Mouse (Mus musculus) liver, embryonic 13.5 days (tissue): Measurements from ENCODE around the gene B4galnt4. TPM values are rescaled to one million over a fixed set of nuclear protein-coding genes. Genes with fewer than 3 reads are reported as not detected.

Experiments
- ATAC-seq: fragments of 200-750 bp; cut with Nextera tagmentation; 2 replicates; pipeline ENCODE4 v1.8.0; 2017; ENCODE audit warnings: low read depth, mild to moderate bottlenecking, moderate number of reproducible peaks, moderate library complexity
- DNase-seq: peaks from one replicate; pipeline ENCODE4 v3.0.0; 2022
- H3K27ac ChIP-seq: fragments of 300-500 bp; sonication (generic); 2 replicates; pipeline ENCODE4 v1.5.1; 2015; ENCODE audit warnings: moderate library complexity, mild to moderate bottlenecking, inconsistent platforms
- H3K27me3 ChIP-seq: fragments of 300-500 bp; sonication (generic); 2 replicates; pipeline ENCODE4 v1.6.1; 2015; ENCODE audit warnings: mild to moderate bottlenecking, inconsistent platforms
- H3K36me3 ChIP-seq: fragments of 300-500 bp; sonication (generic); 2 replicates; pipeline ENCODE4 v1.6.1; 2015; ENCODE audit warnings: mild to moderate bottlenecking, inconsistent platforms
- H3K4me1 ChIP-seq: fragments of 300-500 bp; sonication (generic); replicated peaks from 2 replicates; pipeline ENCODE4 v1.6.1; 2015; ENCODE audit warnings: inconsistent platforms
- H3K4me2 ChIP-seq: fragments of 300-500 bp; sonication (generic); 2 replicates; pipeline ENCODE4 v1.6.1; 2015; ENCODE audit warnings: inconsistent platforms, mild to moderate bottlenecking, moderate library complexity
- H3K4me3 ChIP-seq: fragments of 300-500 bp; sonication (generic); replicated peaks from 2 replicates; pipeline ENCODE4 v1.5.1; 2015; ENCODE audit warnings: mild to moderate bottlenecking, inconsistent platforms
- H3K9ac ChIP-seq: fragments of 300-500 bp; sonication (generic); 2 replicates; pipeline ENCODE4 v1.6.1; 2015; ENCODE audit warnings: mild to moderate bottlenecking, inconsistent platforms
- H3K9me3 ChIP-seq: fragments of 300-500 bp; sonication (generic); replicated peaks from 2 replicates; pipeline ENCODE4 v1.6.1; 2016; ENCODE audit warnings: inconsistent platforms
- WGBS: fragments of 180-500 bp; shearing (Covaris S2); methylation state at CpG from one replicate; pipeline ENCODE4 v1.1.7; 2015; ENCODE audit not compliant: insufficient replicate concordance; 5-methylcytosine and 5-hydroxymethylcytosine counted together
- polyA plus RNA-seq: library from polyadenylated mRNA; unstranded; fragments of >200 nt; fragmentation: Nextera tagmentation; extraction: Ambion mirVana; gene quantifications from 2 replicates; pipeline ENCODE4 v1.2.1, GENCODE M21; 2015

Gene B4galnt4
- polyA plus RNA-seq, 1 experiment from 2014 or later, result 0.81 TPM

DNA sequence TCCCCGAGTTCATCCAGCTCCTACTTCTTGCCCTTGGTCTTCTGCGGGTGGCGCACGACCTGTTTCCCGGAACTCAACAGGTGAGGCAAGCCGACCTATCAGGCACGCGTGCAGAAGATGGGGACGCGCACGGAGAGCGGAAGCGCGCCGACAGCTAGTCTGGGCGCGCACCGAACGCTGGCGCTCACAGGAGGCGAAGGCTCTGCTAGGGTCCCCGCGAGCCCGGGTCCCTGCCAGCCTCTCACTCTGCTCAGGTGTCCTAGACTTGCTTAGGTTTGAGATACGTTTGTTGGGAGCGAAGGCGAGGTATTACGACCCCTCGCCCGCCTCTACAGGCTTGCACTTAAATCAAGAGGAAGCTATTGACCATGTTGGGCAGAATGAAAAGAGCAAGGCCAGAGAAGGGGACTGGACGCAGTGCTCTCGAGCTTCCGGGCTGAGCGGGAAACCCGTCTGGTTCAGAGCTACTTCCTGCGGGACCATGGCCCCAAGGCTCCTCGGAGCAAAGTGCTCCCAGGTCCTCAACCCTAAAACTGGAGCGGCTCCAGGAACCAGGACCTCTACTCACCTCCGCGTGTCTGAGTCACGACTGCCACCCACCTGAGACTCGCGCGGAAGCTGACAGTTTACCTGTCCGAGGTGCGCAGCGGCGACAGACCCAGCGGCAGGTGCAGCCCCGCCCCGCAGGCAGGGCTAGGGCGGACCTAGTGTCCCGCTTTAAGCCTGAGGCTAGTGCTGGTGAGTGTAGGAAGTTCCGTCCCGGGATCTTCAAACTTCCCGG, 39.2 kb downstream of the B4galnt4 start, which contains the start of gene Sigirr:
Gene Sigirr (minus strand): TSS at position 662 of the 781 bp plus-strand sequence.
- Histone ChIP-seq H3K36me3 (no peaks in the 10 kb centered on the region), H3K4me2 (peak within 1 kb of the TSS; percentile 83), H3K27ac (no peak within 1 kb of the TSS), H3K9me3 (no peaks in the 10 kb centered on the region), H3K4me1 (peaks cover 61% of the 10 kb centered on the region), H3K27me3 (peaks cover 32% of the 10 kb centered on the region), H3K4me3 (peak within 1 kb of the TSS; percentile 57), H3K9ac (peak within 1 kb of the TSS; percentile 60)
- DNase-seq (no peak), ATAC-seq (no peak)
- 2% methylated on average over 56 of the region's 56 CpGs for WGBS

DNA sequence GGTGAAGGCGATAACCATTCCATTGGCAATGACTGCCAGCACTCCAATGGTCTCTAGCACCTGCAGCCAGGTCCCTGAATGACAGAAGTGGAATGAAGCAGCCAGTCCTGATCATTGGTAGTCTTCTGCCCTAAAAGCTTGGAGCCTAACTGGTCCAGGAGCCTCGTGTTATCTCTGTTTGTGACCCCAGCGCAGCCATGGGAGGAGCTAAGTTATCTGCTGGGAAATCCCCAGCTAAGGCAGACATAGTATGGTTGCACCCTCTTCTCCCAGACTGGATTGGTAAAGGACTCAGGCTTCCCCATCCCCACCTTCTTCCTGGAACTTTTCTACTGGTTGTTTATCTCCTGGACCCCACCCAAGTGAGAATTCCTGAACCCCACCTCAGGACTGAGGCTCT, 42.3 kb downstream of the B4galnt4 start:
- WGBS, result 40% methylated on average over 3 of the region's 3 CpGs
- Histone ChIP-seq H3K4me3 (no peak overlapping the region), H3K4me2 (peak overlapping the region; percentile 23), H3K27ac (peak overlapping the region; percentile 14; the same call in 1 of the 2 replicates), H3K9me3 (no peaks in the 10 kb centered on the region), H3K4me1 (peaks cover 34% of the 10 kb centered on the region), H3K36me3 (no peaks in the 10 kb centered on the region), H3K27me3 (peaks cover 40% of the 10 kb centered on the region), H3K9ac (0 out of 2 replicates have a peak overlapping the region, but pooled peaks have one; percentile 26)
- no peak for DNase-seq
- peak; percentile 81 for ATAC-seq

DNA sequence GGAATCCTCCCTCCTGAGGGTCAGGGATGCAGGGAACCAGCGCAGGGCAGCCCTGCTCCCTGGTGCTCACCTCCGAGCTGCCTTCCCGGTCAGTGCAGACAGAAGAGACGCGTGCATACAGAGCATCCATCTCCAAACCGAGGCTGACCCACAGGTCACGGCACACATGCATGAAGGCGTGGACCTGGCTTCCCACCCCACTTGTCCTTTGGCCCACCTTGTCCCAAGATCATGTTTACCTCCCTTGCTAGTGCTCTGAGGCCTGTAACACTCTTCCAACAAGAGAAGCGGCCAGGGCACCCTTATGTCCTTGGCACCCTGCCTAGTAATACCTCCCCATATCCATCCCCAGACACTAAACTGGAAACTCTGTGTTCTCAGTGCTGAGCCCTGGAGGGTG, 55.0 kb downstream of the B4galnt4 start:
- ATAC-seq, result no peak
- no peak overlapping the region for H3K4me3 ChIP-seq
- H3K27me3 ChIP-seq, result peaks cover 12% of the 10 kb centered on the region; the same call in 1 of the 2 replicates
- H3K4me2 ChIP-seq, result no peak overlapping the region
- DNase-seq, result no peak
- H3K9ac ChIP-seq, result no peak overlapping the region
- peaks cover 36% of the 10 kb centered on the region for H3K4me1 ChIP-seq
- no peaks in the 10 kb centered on the region for H3K9me3 ChIP-seq
- H3K36me3 ChIP-seq, result no peaks in the 10 kb centered on the region
- H3K27ac ChIP-seq, result no peak overlapping the region
- WGBS, result 71% methylated on average over 9 of the region's 9 CpGs

DNA sequence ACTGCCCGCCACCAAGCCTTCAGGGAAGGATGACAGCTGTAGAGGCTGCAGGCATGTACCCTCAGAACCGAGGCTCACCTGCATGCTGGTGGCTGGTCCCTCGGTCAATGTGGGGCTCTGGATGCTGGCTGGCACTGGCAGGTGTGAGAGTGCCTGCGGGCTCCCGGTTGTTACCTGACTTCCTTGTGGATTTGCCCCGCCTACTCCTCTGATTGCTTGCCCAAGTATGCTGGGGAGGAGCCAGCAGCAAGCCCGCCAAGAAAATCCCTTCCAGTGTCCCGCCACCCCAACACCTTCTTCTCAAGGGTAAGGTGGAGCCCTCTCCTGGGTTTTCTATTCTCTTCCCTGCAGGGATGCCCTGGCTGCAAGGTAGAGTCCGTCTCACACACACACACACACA, 56.7 kb downstream of the B4galnt4 start, which contains the start of gene Ano9:
Gene Ano9 (minus strand): TSS at position 171 of the 400 bp plus-strand sequence.
- no peak for ATAC-seq
- WGBS, result 41% methylated on average over 9 of the region's 9 CpGs
- no peak for DNase-seq

DNA sequence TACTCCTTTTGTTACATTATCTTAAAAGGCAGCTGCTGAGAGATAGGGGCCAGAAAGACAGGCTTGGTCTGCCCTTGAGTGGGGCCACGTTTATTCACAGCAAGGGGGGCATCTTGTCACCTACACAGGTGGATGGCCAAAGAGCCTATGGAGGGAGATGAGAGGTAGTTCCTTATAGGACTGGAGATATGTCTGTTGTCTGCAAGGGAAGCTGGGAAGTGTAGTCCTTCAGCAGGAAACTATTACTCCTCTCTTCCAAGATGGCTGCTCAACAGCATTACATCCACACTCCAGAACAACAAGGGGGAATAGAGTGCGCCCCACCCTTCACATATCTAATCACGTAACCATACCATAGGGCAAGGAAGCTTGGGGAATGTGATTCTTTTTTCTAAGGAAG, 58.6 kb downstream of the B4galnt4 start:
- Histone ChIP-seq H3K4me3 (no peak overlapping the region), H3K4me1 (peaks cover 64% of the 10 kb centered on the region), H3K4me2 (no peak overlapping the region), H3K27me3 (peaks cover 12% of the 10 kb centered on the region; the same call in 1 of the 2 replicates), H3K27ac (peak overlapping the region; percentile 81; the same call in 1 of the 2 replicates), H3K9ac (peak overlapping the region; percentile 44), H3K9me3 (no peaks in the 10 kb centered on the region), H3K36me3 (no peaks in the 10 kb centered on the region)
- DNase-seq (no peak), ATAC-seq (no peak)
- 42% methylated on average over 3 of the region's 3 CpGs for whole genome bisulfite sequencing

More for the DNA sequence above, 56.7 kb downstream of the B4galnt4 start, which contains the start of gene Ano9:
- Histone ChIP-seq H3K27me3 (peaks cover 12% of the 10 kb centered on the region; the same call in 1 of the 2 replicates), H3K9me3 (no peaks in the 10 kb centered on the region), H3K4me1 (peaks cover 52% of the 10 kb centered on the region), H3K4me3 (no peak within 1 kb of the TSS), H3K4me2 (no peak within 1 kb of the TSS), H3K27ac (no peak within 1 kb of the TSS), H3K36me3 (no peaks in the 10 kb centered on the region), H3K9ac (peak within 1 kb of the TSS; percentile 11; the same call in 1 of the 2 replicates)

DNA sequence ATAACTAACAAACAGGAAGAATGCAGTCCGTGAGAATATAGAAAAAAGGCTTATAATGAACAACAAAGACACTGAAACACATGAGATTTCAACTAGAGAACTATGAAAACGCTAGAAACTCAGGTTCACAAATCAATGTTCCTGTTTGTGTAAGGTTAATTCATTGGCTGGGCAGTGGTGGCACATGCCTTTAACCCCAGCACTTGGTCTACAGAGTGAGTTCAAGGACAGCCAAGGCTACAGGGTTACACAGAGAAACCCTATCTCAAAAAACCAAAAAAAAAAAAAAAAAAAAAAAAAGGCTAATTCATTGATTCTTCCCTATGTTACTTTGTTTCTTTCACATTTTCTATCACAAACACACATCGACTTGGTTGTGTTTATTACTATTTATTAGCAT, 59.7 kb downstream of the B4galnt4 start:
- Histone ChIP-seq H3K9ac (no peak overlapping the region), H3K27me3 (peaks cover 5% of the 10 kb centered on the region; the same call in 1 of the 2 replicates), H3K9me3 (no peaks in the 10 kb centered on the region), H3K4me2 (no peak overlapping the region), H3K4me1 (peaks cover 75% of the 10 kb centered on the region), H3K4me3 (no peak overlapping the region), H3K27ac (peak overlapping the region; percentile 81), H3K36me3 (no peaks in the 10 kb centered on the region)
- ATAC-seq (no peak), DNase-seq (no peak)
- WGBS, result 72% methylated on average over 3 of the region's 3 CpGs

DNA sequence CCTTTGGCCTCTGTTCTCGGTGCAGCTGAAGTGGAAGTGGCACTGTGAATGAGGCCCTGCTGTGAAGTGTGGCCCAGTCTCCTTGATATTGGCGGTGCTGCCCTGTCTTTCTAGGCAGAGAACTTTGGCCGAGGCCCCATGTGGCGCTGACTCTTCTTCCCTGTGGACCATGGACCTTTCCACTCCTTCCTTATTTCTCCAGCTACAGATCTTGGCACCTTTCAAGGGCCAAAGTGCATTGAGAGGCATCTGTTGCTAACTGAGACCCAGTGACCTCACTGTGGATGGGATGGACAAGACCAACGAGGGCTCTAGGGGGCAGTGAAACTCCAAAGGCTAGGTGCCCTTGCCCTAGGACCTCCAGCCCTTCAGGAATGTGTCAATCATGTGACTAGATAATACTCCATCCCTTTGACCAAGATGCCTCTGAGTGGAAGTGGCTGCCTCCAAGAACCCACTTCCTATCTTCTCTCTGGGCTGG, 60.2 kb downstream of the B4galnt4 start:
- Histone ChIP-seq H3K36me3 (no peaks in the 10 kb centered on the region), H3K4me1 (peaks cover 80% of the 10 kb centered on the region), H3K9ac (no peak overlapping the region), H3K4me3 (no peak overlapping the region), H3K9me3 (no peaks in the 10 kb centered on the region), H3K27ac (peak overlapping the region; percentile 81), H3K4me2 (no peak overlapping the region), H3K27me3 (peaks cover 5% of the 10 kb centered on the region; the same call in 1 of the 2 replicates)
- DNase-seq (no peak), ATAC-seq (no peak)
- WGBS, result 70% methylated on average over 5 of the region's 5 CpGs

Other genes starting within 250 kb of the B4galnt4 start
- gene Zfp941, start 238.9 kb upstream of the B4galnt4 start, polyA plus RNA-seq, result 0.24 and 0.38 TPM in 2 replicates
- gene Urah, start 226.1 kb upstream of the B4galnt4 start, polyA plus RNA-seq, result 9.7 and 10.9 TPM in 2 replicates
- gene Scgb1c1, start 215.6 kb upstream of the B4galnt4 start, polyA plus RNA-seq, result not detected in 2 replicates
- gene Odf3, start 213.3 kb upstream of the B4galnt4 start, polyA plus RNA-seq, result not detected in 2 replicates
- not detected in 2 replicates for gene Gm45785, start 204.8 kb upstream of the B4galnt4 start, polyA plus RNA-seq
- gene Ric8a, start 204.1 kb upstream of the B4galnt4 start, polyA plus RNA-seq, result 25.0 and 25.1 TPM in 2 replicates
- gene Bet1l, start 203.5 kb upstream of the B4galnt4 start, polyA plus RNA-seq, result 17.1 and 20.1 TPM in 2 replicates
- 187 and 202 TPM in 2 replicates for gene Psmd13, start 179.1 kb upstream of the B4galnt4 start, polyA plus RNA-seq
- gene Sirt3, start 178.8 kb upstream of the B4galnt4 start, polyA plus RNA-seq, result 16.6 and 16.8 TPM in 2 replicates
- gene Cox8b, start 160.7 kb upstream of the B4galnt4 start, polyA plus RNA-seq, result 0.33 and 1.3 TPM in 2 replicates
- gene Nlrp6, start 140.2 kb upstream of the B4galnt4 start, polyA plus RNA-seq, result 1.6 and 2.4 TPM in 2 replicates
- gene Pgghg, start 119.7 kb upstream of the B4galnt4 start, polyA plus RNA-seq, result 5.0 and 5.9 TPM in 2 replicates
- 0.35 and 0.61 TPM in 2 replicates for gene Ifitm5, start 110.8 kb upstream of the B4galnt4 start, polyA plus RNA-seq
- not detected in 2 replicates for gene Gm45717, start 105.2 kb upstream of the B4galnt4 start, polyA plus RNA-seq
- gene Ifitm2, start 105.1 kb upstream of the B4galnt4 start, polyA plus RNA-seq, result 309 and 331 TPM in 2 replicates
- 22.3 and 24.0 TPM in 2 replicates for gene Ifitm1, start 93.9 kb upstream of the B4galnt4 start, polyA plus RNA-seq
- gene Ifitm3, start 50.3 kb upstream of the B4galnt4 start, polyA plus RNA-seq, result 53.9 and 61.7 TPM in 2 replicates
- 2.7 and 2.9 TPM in 2 replicates for gene Ifitm6, start 43.2 kb upstream of the B4galnt4 start, polyA plus RNA-seq
- not detected in 2 replicates for gene Gm17387, start 32.0 kb upstream of the B4galnt4 start, polyA plus RNA-seq
- 0.70 and 0.71 TPM in 2 replicates for gene Pkp3, start 17.1 kb downstream of the B4galnt4 start, polyA plus RNA-seq
- 16.5 and 16.9 TPM in 2 replicates for gene Sigirr, start 39.5 kb downstream of the B4galnt4 start, polyA plus RNA-seq
- gene Ano9, start 56.7 kb downstream of the B4galnt4 start, polyA plus RNA-seq, result 0.12 and 0.20 TPM in 2 replicates
- 138 and 147 TPM in 2 replicates for gene Ptdss2, start 61.3 kb downstream of the B4galnt4 start, polyA plus RNA-seq
- 55.0 and 58.0 TPM in 2 replicates for gene Rnh1, start 111.8 kb downstream of the B4galnt4 start, polyA plus RNA-seq
- gene Hras, start 132.9 kb downstream of the B4galnt4 start, polyA plus RNA-seq, result 91.5 and 104 TPM in 2 replicates
- 12.2 and 15.5 TPM in 2 replicates for gene Lrrc56, start 133.1 kb downstream of the B4galnt4 start, polyA plus RNA-seq
- gene Lmntd2, start 153.0 kb downstream of the B4galnt4 start, polyA plus RNA-seq, result 0.59 and 0.71 TPM in 2 replicates
- 23.9 and 26.7 TPM in 2 replicates for gene Rassf7, start 154.8 kb downstream of the B4galnt4 start, polyA plus RNA-seq
- gene Phrf1, start 167.7 kb downstream of the B4galnt4 start, polyA plus RNA-seq, result 32.6 and 34.9 TPM in 2 replicates
- gene Irf7, start 205.4 kb downstream of the B4galnt4 start, polyA plus RNA-seq, result 6.3 and 6.4 TPM in 2 replicates
- 0.10 and 0.32 TPM in 2 replicates for gene Cdhr5, start 215.7 kb downstream of the B4galnt4 start, polyA plus RNA-seq
- gene Sct, start 218.0 kb downstream of the B4galnt4 start, polyA plus RNA-seq, result 0.22 TPM in 1 of 2 replicates, not detected in the other
- 0.03 TPM in 1 of 2 replicates, not detected in the other for gene Drd4, start 230.9 kb downstream of the B4galnt4 start, polyA plus RNA-seq